Mouse (Mus musculus) naive thymus-derived CD4-positive, alpha-beta T cell, adult 2 months (primary cell): Measurements from ENCODE around the gene Spint2.

Experiments used
- DNase-seq: peaks from one replicate; pipeline ENCODE4 v3.0.0-alpha.2; 2011; ENCODE audit warnings: low read depth

Spint2 gene

DNA sequence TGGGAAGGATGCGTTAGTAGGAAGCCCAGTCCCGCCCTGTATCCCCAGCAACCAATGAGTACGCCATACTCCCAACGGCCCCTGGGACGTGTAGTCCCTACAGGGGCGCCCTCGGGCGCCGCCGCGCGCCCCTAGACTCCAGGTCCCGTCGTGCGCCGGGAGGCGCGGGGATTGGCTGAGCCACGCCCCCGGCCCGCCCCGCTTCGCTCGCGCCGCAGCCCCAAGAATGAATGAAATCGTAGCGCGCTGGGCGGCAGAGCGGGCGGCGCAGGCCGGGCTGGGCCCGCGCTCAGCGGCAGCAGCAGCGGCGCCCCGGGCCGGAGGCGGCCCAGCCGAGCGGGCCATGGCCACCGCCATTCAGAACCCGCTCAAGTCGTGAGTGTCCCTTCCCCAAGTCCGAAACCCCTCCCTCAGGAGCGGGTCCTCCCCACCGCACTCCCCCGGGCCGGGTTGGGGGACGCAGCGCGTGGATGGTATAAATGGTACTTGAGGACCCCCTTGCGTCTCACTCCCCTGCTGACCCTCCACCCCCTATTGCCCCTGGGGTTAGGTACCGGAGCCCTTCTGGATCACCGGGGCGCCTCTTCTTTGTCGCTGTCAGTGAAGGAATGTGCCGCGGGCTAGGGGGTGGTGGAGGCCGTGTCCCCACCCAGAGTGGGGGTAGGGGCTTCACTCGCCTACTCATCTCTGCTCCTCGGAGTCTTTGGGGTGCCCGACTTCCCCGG, 22.2 kb upstream of the Spint2 start, which contains the start of gene Dpf1:
TSS of gene Dpf1 (plus strand) at position 214 of the 725 bp plus-strand sequence.
- peak; percentile 63 for DNase-seq

DNA sequence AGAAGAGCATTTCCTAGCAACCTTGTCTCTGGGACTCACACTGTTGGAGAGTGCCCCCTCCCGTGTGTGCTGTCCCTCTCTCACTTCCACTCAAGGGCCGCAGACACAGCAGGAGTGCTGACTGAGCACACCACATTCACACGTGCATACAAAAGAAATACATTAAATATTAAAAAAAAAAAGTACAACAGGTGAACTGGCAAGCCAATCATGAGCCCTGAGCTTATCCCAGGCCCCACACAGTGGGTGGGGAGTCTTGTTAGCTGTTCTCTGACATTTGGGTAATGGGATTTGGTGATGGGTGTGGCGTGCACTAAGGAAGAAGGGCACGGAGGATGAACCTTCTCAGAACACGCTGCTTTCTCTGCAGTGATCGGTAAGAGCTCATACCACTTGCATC, 20.9 kb upstream of the Spint2 start:
- DNase-seq, result no peak

DNA sequence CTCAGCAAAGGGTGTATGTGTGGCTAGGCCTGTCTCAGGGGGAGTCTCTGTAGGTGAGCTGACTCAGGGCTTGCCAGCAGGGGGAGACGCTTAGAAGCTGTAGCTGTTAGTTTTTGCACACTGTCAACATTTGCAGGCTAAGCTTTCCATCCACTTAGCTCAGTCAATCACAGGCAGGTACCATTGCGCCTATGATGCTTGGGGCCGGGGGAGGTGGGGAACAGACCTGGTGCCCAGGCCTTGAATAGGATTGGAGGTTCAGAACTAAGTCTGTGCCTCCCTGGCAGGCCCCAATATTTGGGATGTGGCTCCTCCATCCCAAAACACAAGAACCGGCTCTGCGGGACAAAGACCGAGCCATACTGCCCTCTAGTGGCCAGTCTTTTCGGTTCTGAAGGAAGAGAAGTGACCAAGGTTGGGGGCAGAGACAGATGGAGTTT, 19.4 kb upstream of the Spint2 start:
- peak; percentile 77 for DNase-seq

DNA sequence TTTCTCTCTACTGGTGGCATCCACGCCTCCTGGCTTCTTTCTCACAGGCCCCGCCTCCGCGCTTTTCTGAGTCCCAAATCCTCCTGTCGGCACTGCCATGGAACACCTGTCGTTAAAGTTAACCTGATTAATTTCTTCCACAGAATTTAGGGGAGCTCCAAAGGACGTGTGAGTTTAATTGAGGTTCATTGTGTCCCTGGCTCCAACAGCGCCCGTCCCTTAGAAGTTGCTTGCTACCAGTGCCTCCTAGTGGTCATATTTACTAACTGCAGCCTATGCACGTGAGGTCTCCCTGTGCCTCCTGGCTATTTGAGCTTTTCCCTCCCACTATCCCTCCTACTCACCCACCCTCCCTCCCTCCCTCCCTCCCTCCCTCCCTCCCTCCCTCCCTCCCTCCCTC, 15.3 kb upstream of the Spint2 start:
- peak; percentile 84 for DNase-seq

DNA sequence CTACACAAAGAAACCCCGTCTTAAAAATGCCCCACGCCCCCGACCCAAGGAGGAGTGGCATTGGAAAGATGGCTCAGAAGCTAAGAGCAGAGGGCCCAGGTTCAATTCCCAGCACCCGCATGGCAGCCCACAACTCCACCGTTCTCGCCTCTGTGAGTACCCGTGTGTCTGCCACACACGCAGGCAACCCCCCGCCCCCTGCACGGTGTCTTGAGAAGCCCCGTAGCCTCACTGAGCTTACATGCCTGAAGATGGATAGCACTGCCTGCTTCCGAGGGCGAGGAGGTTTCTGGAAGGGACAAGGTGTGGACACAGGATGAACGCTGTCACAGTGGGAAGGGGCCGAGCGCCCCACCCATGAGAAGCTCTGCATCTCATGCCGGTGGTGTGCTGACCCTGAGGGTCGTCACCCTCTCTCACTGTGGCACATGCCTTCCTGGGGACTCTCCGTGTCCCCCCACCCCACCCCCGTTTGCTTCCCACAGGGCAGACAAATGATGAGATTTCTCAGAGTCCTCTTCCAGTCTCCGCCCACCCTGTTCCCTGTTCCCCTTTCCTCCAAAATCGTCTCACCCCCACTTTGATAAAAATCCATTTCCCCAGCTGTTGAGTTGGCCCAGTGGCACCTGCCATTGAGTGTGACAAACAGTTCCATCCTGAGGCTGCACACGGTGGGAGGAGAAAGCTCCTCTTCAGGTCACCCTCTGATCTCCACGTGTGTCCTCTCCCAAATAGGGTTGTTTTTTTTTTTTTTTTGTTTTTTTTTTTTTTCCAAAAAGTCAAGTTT, 14.3 kb upstream of the Spint2 start:
- no peak for DNase-seq

DNA sequence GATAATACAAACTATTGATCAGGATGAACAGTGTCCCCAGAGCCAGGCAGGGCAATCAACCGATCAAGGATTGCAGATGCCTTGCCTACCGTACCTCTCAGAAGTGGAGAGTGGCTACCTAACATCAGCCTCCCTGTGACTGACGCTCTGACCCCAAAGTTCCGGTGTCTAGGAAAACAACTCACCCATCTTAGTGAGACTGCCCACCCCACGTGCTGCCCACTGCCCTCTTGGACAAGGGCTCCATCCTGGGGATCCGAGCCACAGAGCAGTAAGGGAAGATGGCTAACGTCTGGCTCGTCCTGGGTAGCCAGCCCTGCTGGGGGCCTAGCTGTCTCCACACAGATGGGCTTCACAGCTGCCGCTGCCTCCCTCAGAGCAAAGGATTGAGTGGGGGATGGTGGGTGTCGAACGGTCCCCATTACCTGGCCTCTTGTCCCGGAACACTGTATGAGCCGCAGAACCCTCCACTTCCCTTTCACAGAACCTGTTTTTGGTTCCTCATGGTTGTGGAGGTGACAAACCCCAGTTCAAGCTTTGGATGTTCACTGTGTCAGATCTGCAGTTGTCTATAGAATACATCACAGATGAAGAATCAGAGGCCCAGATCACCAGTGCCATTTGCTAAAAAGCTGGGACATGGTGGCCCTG, 12.5 kb upstream of the Spint2 start:
- DNase-seq, result no peak

DNA sequence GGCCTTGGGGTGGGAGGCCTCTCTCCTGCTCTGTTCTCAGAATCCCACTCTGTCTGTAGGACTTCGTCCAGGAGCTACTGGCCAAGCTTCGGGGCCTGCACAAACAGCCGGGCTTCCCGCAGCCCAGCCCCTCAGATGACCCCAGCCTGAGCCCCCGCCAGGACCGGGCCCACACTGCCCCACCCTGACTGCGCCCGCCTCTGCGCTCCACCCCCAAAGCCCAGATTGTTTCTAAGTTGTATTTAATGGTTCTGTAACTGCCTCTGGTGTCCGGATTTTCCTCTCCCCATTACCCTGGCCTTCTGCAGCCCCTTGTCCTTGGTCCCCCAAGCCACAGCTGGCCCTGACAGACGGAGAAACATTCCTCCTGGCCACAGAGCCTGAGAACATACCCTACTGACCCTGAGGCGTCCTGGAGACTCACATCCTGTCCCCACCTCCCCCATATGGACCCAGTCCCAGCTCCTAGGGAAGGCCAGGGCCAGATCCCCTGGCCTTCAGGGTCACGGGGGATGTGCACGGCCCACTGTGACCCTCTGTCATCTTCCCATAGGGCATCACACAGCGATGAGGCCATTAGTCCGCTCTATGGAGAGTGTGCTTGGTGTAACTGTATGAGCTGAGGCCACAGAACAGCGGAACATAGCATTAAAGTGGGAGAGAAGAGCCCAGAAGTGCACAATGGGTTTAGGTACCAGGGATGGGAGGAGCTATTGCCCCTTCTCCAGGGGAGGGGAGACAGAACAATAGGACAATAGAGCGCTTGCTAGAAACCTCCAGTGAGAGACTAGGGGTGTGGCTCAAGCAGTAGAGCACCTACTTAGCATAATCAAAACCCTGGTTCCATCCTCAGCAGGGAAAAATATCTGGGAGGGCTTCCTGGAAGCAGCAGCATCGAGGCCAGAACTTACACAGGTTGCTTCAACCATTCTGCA, 11.7 kb upstream of the Spint2 start:
- DNase-seq, result no peak

DNA sequence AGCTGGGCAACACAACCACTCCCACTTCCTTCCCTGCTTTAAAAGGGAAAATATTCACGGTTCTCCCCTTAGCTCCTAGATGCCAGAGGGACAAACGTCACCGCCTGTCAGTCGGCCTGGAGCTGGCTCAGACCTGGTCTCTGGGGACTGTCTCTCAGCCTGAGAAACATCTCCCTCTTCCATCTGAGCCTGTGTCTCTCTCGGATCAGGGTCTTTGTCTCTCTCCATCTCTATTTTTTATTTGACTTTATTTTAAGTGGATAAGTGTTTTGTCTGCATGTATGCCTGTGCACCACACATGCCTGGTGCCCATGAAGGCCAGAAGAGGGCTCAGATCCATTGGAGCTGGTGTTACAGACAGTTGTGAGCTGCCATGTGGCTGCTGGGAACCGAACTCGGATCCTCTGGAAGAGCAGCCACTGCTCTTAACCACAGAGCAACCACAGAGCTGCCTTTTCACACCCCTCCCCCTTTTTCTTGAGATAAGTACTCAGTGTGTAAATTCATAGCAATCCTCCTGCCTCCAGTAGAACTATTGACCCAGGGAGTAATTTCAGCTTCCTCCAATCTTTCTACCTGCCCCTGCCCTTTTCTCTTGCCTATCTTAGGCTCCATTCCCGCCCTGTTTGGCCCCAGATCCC, 10.9 kb upstream of the Spint2 start:
- DNase-seq, result no peak

DNA sequence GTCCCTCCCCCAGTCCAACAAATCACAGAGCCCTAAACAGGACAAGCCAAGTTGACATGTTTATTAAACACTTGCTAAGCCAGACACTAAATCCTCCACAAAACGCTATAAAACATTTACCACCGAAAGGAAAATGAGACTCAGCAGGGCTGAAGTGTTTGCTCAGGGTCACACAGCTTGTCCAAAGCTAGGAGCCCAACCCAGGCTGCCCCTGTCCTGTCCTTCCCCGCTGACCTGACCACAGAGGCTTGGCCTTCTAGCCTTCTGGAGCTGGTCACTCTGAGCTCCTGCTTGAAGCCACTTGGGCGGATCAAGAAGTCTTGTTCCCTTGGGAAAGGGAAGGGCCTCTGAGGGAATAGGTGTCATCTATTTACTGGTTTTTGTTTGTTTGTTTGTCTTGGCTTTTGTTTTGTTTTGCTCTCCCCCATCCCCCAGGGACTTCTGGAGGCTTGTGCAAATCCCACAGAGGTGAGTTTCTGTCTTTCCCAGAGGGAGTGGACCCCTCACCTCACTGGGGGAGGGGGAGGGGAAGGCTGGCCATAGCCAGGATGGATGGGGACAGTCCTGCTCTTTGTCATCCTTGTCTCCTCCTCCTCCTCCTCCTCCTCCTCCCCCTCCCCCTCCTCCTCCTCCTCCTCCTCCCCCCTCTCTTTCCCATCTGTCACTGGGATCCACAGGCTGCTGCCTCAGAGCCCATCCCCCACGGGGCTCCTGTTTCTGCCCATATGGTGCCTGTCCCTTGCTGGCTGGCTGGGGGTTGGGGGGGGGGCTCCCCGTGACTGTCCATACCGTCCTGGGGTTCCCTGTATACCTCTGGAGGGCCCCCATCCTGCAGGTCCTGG, 10.1 kb upstream of the Spint2 start:
- DNase-seq, result no peak

DNA sequence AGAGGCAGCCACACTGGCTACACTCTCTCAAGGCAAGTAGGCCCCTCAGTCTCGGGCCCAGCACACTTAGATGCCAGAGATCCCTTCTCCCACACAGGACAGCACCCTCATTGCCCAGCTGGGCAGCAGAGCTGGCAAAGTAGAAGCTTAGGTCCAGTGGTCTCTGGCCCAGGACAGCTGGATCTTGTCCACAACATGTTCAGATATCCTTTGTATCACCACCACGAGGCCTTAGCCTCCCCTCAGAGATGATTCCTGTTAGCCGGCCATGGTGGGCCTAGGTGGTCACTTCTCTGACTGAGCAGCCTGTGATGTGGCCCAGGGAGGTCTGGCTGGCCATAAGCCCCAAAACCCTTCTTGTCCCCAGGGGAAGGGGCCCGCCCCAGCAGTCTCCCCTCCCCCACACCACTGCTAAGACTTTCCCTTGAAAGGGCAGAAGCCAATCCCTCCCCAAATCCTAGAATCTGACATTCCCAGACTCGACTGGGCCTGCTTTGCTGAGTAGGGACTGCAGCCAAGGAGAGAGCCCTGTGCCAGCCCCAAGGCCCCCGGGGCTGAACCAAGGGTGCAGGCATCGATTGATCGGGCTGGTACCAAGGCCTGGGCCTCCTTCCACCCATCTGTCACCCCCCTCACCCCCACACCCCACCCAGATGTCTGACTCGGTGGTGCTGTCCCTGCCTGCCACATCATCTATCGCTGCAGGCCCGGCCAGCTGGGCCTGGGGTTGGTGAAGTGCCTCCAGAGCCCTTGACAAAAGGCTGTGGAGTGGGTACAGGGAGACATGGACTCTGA, 9.2 kb upstream of the Spint2 start:
- no peak for DNase-seq

DNA sequence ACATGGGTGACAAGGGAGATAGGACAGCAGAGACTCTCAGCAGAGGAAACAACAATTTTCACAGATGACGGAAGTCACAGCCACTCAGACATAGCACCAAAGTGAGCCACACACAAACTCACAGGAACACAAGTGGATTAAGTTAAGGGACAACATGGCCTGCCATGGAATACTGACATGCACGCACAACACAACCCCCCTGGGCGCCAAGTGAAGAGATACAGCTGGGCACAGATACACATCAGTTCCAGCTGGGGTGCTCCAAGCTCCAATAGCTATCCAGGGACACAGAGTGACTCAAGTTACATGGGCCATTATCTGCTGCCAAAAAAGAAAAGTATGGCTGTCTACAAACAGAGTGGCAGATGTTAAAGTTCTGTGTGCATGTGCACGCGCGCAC, 8.1 kb upstream of the Spint2 start:
- DNase-seq, result no peak

DNA sequence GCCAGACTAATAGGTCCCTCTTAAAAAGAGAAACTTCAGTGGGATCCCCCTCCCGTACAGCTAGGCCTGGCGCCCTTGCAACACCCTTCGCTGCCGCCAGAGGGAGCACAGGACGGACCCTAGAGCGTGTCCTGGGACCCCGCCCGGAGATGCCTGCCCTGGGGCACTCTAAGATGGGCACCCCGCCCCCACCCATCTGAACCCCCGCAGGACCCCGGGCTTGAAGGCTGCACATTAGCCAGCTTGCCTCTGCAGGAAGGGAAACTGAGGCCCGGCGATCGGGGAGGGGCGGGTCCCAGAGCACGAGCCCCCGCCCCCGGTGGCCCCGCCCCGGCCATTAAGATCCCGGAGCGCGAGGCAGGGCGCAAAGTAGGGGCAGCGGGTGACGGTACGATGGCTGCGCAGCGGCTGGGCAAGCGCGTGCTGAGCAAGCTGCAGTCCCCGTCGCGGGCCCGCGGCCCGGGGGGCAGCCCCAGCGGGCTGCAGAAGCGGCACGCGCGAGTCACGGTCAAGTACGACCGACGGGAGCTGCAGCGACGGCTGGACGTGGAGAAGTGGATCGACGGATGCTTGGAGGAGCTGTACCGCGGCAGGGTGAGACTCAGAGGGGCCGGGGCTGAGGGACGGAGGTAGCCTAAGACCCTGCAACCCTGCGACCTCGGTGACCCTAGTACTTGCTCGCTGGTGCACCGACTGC, 7.4 kb upstream of the Spint2 start, which contains the start of gene Ppp1r14a:
TSS of gene Ppp1r14a (plus strand) at position 367 of the 697 bp plus-strand sequence.
- peak; percentile 76 for DNase-seq

DNA sequence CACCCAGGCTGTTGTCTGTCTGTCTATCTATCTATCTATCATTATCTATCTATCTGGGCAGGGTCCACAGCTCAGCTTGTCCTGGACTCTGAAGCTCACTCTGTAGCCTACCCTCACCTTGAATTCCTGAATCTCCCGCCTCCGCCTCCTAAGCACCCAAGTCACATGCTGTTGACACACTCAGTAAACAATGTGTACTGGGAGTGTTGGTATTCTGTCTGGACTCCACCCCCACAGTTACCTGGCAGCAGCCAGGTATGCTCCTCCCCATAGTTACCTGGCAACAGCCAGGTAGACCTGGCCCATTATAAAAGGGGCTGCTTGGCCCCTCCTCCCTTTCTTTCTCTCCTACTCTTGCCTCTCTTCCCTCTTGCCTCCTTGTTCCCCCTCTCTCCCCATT, 6.4 kb upstream of the Spint2 start:
- no peak for DNase-seq

DNA sequence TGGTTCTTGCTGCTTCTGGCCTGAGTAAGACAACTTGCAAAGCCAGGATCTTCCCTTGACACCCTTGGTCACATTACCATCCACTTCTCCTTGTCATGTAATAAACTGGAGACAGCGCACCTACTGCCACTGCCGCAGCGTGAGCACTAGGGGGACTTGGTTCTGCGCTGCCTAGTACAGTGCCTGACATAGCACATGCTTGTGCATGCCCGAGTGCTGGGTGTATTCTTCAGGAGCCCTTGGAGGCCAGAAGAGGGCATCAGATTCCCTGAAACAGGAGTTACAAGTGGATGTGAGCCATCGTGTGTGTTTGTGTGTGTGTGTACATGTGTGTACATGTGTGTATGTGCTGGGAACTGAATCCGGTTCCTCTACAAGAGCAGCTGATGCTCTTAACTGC, 5.8 kb upstream of the Spint2 start:
- DNase-seq, result no peak

DNA sequence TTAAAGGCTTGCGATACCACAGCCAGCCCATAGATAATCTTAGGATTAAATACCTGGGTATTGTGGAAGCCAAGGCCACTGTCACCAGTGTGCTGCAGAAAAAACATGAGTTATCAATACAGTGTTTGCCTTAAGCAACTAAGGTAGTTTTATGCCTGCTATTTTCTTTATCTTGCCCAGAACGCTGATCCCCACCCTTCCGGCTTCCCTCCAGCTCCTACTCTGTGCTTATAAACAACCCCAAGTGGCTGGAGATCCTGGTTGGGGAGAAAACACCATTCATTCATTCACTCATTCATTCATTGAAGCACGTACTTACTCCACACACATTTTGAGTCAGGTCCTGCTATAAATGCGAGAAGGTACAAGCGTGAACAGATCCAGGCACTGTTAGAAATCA, 2.8 kb upstream of the Spint2 start:
- DNase-seq, result no peak

DNA sequence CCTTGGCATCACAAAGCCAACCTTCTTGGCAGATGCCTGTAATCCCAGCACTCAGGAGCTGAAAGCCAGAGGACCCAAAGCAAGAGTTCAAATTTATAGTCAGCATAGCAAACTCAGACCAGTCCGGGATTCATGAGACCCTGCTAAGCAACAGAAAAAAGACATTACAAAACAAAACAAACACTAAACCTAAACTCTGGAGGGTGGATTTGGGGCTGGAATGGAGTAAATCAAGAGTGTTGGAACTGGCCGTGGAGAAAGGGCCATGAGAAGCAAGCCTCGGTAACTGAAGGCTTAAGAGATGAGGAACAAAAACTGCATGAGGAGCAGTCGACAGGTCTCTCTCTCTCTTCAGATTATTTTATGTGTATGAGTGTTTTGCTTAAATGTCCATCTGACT, 2.2 kb upstream of the Spint2 start:
- no peak for DNase-seq

DNA sequence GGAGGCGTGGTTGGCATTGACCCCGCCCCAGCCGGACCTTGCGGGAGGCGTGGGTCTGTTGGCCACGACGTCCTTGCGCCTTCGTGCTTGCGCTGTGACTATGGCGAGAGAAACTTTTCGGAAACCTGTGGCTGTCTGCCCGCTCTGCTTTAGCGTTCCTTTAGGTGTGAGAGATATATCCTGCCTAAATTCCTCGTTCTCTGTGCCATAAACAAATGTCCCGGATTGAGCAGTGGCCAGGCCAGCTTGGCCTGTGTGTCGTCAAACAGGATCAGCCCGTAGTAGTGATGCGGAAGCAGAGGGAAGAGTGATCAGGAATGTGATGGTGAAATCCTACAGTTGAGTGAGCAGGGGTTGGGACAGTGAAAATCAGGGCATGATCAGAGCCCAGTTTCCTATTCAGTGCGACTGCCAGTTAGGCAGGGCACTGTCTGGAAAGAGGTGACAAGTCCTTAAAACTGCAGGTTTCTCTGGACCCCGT, 402 bp upstream of the Spint2 start:
- DNase-seq, result no peak

DNA sequence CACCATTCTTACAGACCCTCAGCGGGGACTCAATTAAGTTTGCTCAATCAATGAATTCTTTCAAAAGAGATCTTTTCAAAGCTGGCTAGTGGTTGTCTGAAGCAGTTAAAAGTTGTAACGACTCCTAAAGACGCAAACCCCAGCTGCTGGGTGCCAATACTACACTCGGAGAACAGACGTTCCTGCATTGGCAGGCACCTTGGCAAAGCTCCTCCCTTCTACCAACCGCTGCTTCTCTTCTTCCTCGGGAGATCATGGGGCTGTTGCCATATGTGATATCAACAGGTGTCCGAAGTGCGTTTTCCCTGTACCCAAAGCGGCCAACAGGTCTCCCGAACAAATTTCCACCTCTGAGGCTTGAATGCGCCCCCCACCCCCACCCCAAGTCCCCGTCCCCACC, 911 bp downstream of the Spint2 start:
- peak; percentile 52 for DNase-seq

DNA sequence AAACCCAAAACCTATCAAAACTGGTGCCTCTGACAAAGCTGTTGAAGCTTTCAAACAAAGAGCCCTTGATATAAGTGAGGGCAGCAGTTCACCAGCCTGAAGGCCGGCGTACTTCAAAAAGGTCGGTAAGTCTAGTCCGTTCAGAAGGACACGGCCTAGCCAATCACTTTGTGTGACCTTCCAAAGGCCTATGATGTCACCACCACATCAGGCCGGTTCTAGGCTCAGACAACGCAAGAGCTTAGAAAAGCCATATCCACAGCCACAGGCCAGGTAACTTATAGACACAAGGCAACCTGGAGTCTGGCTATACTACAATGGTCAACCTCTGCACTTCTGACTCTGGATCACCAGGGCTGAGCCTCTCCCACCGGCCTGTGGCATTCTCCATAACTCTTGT, 1.8 kb downstream of the Spint2 start:
- no peak for DNase-seq
